Mouse (Mus musculus) olfactory bulb, adult 2 months (tissue): Measurements from ENCODE around the gene Rnf183.

Source experiments
- CTCF ChIP-seq: fragments of 200-500 bp; IDR thresholded peaks from 2 replicates; pipeline ENCODE4 v1.5.1; 2012; ENCODE audit warnings: low read depth, mild to moderate bottlenecking, low read length, moderate library complexity; ENCODE audit not compliant: insufficient read depth
- POLR2A ChIP-seq: fragments of 200-500 bp; IDR thresholded peaks from 2 replicates; pipeline ENCODE4 v1.6.1; 2012; ENCODE audit warnings: mild to moderate bottlenecking, low read depth, low read length, moderate library complexity; ENCODE audit not compliant: insufficient read depth

GRCm38 (mm10) chr4:62430678-62431077, 4.4 kb downstream of the Rnf183 start:
- TF ChIP-seq CTCF: no peak
- no peak for TF ChIP-seq POLR2A
